Mouse (Mus musculus) stomach, embryonic 16.5 days (tissue): ENCODE measurements around the gene Gnptg. TPM values are rescaled to one million over a fixed set of nuclear protein-coding genes. Genes with fewer than 3 reads are reported as not detected.

Experiments used
- ATAC-seq: fragments of 200-750 bp; cut with Nextera tagmentation; 2 replicates; pipeline ENCODE4 v1.8.0; 2017; ENCODE audit warnings: moderate number of reproducible peaks, moderate TSS enrichment; ENCODE audit not compliant: insufficient read depth, low FRiP score
- H3K27ac ChIP-seq: fragments of 300-500 bp; sonication (generic); 2 replicates; pipeline ENCODE4 v1.5.1; 2014; ENCODE audit warnings: low read length
- H3K27me3 ChIP-seq: fragments of 300-500 bp; sonication (generic); 2 replicates; pipeline ENCODE4 v1.6.1; 2014; ENCODE audit warnings: low read length, control low read depth, mixed read lengths; ENCODE audit not compliant: control insufficient read depth, insufficient read depth
- H3K36me3 ChIP-seq: fragments of 300-500 bp; sonication (generic); 2 replicates; pipeline ENCODE4 v1.6.1; 2014; ENCODE audit warnings: low read length; ENCODE audit not compliant: control insufficient read depth, insufficient read depth
- H3K4me1 ChIP-seq: fragments of 300-500 bp; sonication (generic); 2 replicates; pipeline ENCODE4 v1.6.1; 2014; ENCODE audit warnings: low read length, control low read depth, mixed read lengths; ENCODE audit not compliant: control insufficient read depth, insufficient read depth
- H3K4me2 ChIP-seq: fragments of 300-500 bp; sonication (generic); 2 replicates; pipeline ENCODE4 v1.6.1; 2014; ENCODE audit warnings: low read depth, low read length, mixed read lengths
- H3K4me3 ChIP-seq: fragments of 300-500 bp; sonication (generic); replicated peaks from 2 replicates; pipeline ENCODE4 v1.5.1; 2014; ENCODE audit warnings: mild to moderate bottlenecking, low read length
- H3K9ac ChIP-seq: fragments of 300-500 bp; sonication (generic); 2 replicates; pipeline ENCODE4 v1.6.1; 2014; ENCODE audit warnings: low read length
- H3K9me3 ChIP-seq: fragments of 300-500 bp; sonication (generic); replicated peaks from 2 replicates; pipeline ENCODE4 v1.6.1; 2016; ENCODE audit warnings: low read length, control low read depth; ENCODE audit not compliant: control insufficient read depth
- WGBS: fragments of 180-500 bp; shearing (Covaris S2); extraction: QIAGEN DNeasy Blood & Tissue Kit; methylation state at CpG from one replicate; pipeline ENCODE4 v1.1.7; 2014; 5-methylcytosine and 5-hydroxymethylcytosine counted together
- polyA plus RNA-seq: library from polyadenylated mRNA; unstranded; fragments of >200 nt; fragmentation: Nextera tagmentation; extraction: Ambion mirVana; gene quantifications from 2 replicates; pipeline ENCODE4 v1.2.1, GENCODE M21; 2015

Gnptg gene
- polyA plus RNA-seq, 1 experiment from 2014 or later: 39.9 TPM

- peaks cover 7% of the 10 kb centered on the region for H3K36me3 ChIP-seq
- peak overlapping the region; percentile 94 for H3K4me2 ChIP-seq
- no peak for ATAC-seq
- H3K4me1 ChIP-seq: peaks cover 15% of the 10 kb centered on the region
- no peaks in the 10 kb centered on the region for H3K9me3 ChIP-seq
- H3K4me3 ChIP-seq: peak overlapping the region; percentile 94
- peak overlapping the region; percentile 100 for H3K9ac ChIP-seq
- 0% methylated on average over 10 of the region's 10 CpGs for WGBS
- peak overlapping the region; percentile 99 for H3K27ac ChIP-seq
- no peaks in the 10 kb centered on the region for H3K27me3 ChIP-seq
These were observed 32.4 kb upstream of the Gnptg start for GRCm38 (mm10) chr17:25272326-25272725.

DNA sequence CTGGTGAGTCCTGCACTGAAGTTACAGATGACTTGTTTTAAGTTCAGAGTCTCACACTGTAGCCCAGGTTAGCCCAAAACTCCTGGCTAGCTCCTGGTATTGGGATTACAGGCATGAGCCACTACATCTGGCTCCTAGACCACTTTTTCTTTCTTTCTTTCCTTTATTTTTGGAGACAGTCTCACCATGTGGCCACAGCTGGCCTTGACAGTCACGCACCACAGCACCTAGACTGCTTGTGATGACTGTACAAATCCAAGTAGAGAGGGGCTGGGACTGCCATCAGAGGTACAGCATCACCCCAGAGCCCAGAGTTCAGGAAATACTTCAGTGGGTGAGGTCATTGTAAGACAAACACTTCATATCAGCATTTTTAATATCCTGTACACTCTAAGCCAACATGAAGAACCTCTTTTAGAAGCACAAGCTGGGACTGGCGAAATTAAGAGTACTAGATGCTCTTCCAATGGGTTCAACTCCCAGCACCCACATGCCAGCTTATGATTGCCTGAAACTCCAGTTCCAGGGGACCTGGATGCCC lies 30.9 kb upstream of the Gnptg start:
- WGBS: 69% methylated on average over 2 of the region's 2 CpGs
- no peaks in the 10 kb centered on the region for H3K27me3 ChIP-seq
- H3K4me2 ChIP-seq: peak overlapping the region; percentile 94
- H3K9ac ChIP-seq: peak overlapping the region; percentile 22; the same call in 1 of the 2 replicates
- H3K27ac ChIP-seq: no peak overlapping the region
- peaks cover 15% of the 10 kb centered on the region for H3K4me1 ChIP-seq
- ATAC-seq: no peak
- H3K4me3 ChIP-seq: peak overlapping the region; percentile 94; the same call in 1 of the 2 replicates
- peaks cover 18% of the 10 kb centered on the region for H3K36me3 ChIP-seq
- H3K9me3 ChIP-seq: no peaks in the 10 kb centered on the region

GRCm38 (mm10) chr17:25264453-25264852 lies 24.5 kb upstream of the Gnptg start:
- H3K4me2 ChIP-seq: no peak overlapping the region
- WGBS: 63% methylated on average over 3 of the region's 3 CpGs
- no peaks in the 10 kb centered on the region for H3K9me3 ChIP-seq
- no peak overlapping the region for H3K27ac ChIP-seq
- no peaks in the 10 kb centered on the region for H3K4me1 ChIP-seq
- H3K4me3 ChIP-seq: no peak overlapping the region
- no peak overlapping the region for H3K9ac ChIP-seq
- no peaks in the 10 kb centered on the region for H3K27me3 ChIP-seq
- ATAC-seq: no peak; the same call in 1 of the 2 replicates
- peaks cover 40% of the 10 kb centered on the region for H3K36me3 ChIP-seq

GRCm38 (mm10) chr17:25257804-25258261 lies 17.9 kb upstream of the Gnptg start:
- WGBS: 43% methylated on average over 6 of the region's 6 CpGs
- Histone ChIP-seq H3K36me3 (peaks cover 3% of the 10 kb centered on the region), H3K27ac (no peak overlapping the region), H3K9me3 (no peaks in the 10 kb centered on the region), H3K27me3 (peaks cover 5% of the 10 kb centered on the region; the same call in 1 of the 2 replicates), H3K4me1 (peaks cover 15% of the 10 kb centered on the region; the same call in 1 of the 2 replicates), H3K4me2 (no peak overlapping the region), H3K9ac (0 out of 2 replicates have a peak overlapping the region, but pooled peaks have one; percentile 7), H3K4me3 (no peak overlapping the region)
- no peak for ATAC-seq

- Histone ChIP-seq H3K4me1 (peaks cover 15% of the 10 kb centered on the region; the same call in 1 of the 2 replicates), H3K4me2 (peak within 1 kb of the TSS; percentile 64), H3K27me3 (peaks cover 5% of the 10 kb centered on the region; the same call in 1 of the 2 replicates), H3K27ac (no peak within 1 kb of the TSS), H3K9me3 (no peaks in the 10 kb centered on the region), H3K36me3 (no peaks in the 10 kb centered on the region), H3K4me3 (peak within 1 kb of the TSS; percentile 44), H3K9ac (peak within 1 kb of the TSS; percentile 64)
- ATAC-seq: peak; percentile 39; the same call in 1 of the 2 replicates
- WGBS: 4% methylated on average over 34 of the region's 35 CpGs
These were observed 16.3 kb upstream of the Gnptg start, which contains the start of gene Baiap3 for GRCm38 (mm10) chr17:25256140-25256754. Baiap3 (minus strand) TSS chr17:25256364.

- Histone ChIP-seq H3K27me3 (peaks cover 5% of the 10 kb centered on the region; the same call in 1 of the 2 replicates), H3K36me3 (no peaks in the 10 kb centered on the region), H3K27ac (no peak overlapping the region), H3K9ac (no peak overlapping the region), H3K4me1 (peaks cover 15% of the 10 kb centered on the region; the same call in 1 of the 2 replicates), H3K4me3 (no peak overlapping the region), H3K4me2 (no peak overlapping the region; the same call in 1 of the 2 replicates), H3K9me3 (no peaks in the 10 kb centered on the region)
- ATAC-seq: no peak
- 54% methylated on average over 2 of the region's 2 CpGs for WGBS
These were observed 15.2 kb upstream of the Gnptg start for GRCm38 (mm10) chr17:25255110-25255509.

DNA sequence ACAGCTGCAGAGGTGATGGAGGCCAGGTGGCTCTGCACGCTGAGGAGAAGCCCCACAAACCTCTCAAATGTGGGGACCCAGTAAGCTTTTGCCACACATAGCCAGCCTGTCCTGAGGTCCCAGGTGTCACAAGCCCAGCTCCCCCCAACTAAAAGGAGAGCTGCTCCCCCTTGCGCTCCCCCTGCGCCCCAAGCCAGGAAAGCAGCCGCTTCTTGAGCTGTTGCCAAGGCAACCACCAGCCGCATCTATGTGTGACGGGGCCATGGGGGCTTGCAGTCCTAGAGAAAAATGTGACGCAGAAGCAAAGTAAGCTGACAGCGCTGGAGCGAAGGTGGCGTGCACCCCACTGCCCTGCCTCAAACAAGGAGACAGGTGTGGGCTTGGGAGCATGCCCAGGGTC lies 13.8 kb upstream of the Gnptg start:
- Histone ChIP-seq H3K27ac (no peak overlapping the region), H3K4me3 (no peak overlapping the region), H3K9me3 (no peaks in the 10 kb centered on the region), H3K9ac (no peak overlapping the region), H3K27me3 (peaks cover 5% of the 10 kb centered on the region; the same call in 1 of the 2 replicates), H3K4me1 (peaks cover 15% of the 10 kb centered on the region; the same call in 1 of the 2 replicates), H3K36me3 (no peaks in the 10 kb centered on the region), H3K4me2 (no peak overlapping the region)
- no peak for ATAC-seq
- WGBS: 19% methylated on average over 10 of the region's 10 CpGs

DNA sequence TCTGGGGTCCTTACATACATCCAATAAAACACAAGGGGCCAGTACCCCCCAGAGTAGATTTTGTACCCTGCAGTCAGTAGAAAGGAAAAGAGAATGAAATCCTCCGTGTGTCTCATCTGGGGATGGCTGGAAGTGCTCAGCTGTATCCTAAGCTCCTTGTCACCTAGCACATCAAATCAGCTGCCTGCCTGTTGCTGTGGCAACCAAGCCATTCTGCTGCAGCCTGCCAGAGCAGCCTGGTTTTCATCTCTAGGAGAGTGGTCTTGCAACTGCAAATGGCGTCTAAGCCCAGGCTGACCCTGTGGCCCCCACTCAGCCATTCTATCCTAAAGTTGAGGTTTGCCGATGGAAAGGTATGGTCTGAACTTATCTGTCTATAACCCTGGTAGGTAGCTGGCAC lies 12.7 kb upstream of the Gnptg start:
- H3K36me3 ChIP-seq: no peaks in the 10 kb centered on the region
- no peak overlapping the region for H3K4me2 ChIP-seq
- WGBS: 50% methylated on average over 3 of the region's 3 CpGs
- H3K27ac ChIP-seq: no peak overlapping the region
- H3K27me3 ChIP-seq: peaks cover 5% of the 10 kb centered on the region; the same call in 1 of the 2 replicates
- H3K4me1 ChIP-seq: peaks cover 11% of the 10 kb centered on the region; the same call in 1 of the 2 replicates
- ATAC-seq: no peak
- H3K9me3 ChIP-seq: no peaks in the 10 kb centered on the region
- no peak overlapping the region for H3K9ac ChIP-seq
- no peak overlapping the region for H3K4me3 ChIP-seq

DNA sequence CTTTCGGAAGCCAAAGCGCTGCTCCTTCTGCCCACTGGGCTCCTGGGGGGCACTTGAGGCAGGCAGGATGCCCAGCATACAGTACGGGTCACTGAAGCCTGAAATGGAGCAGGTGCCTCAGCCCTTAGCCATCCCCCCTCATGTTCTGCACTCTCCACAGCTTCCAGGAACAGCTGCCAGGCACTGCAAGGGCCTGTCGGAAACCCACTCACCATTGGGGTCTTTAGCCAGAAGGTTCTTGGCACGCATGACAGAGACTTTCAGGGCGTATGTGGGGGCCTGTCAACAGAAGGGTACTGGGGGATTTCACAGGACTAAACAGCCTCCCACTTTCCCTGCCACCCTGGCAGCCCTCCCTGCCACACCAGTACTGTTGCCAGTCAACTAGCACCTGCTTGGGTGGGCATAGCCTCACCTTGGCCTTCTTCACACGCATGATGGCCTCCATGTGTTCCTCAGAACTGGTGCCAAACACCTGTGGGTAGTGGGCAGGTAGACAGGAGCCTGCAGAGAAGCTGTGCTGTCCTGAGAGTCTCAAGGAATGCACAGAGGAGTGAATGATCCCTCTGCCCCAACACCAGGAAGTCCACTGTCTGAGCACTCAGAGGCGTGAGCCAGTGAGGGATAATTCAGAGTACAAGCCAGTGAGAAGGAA lies 10.4 kb upstream of the Gnptg start:
- no peaks in the 10 kb centered on the region for H3K4me1 ChIP-seq
- 79% methylated on average over 8 of the region's 8 CpGs for WGBS
- H3K4me2 ChIP-seq: no peak overlapping the region
- no peaks in the 10 kb centered on the region for H3K9me3 ChIP-seq
- no peak overlapping the region for H3K27ac ChIP-seq
- no peak overlapping the region for H3K4me3 ChIP-seq
- peaks cover 5% of the 10 kb centered on the region; the same call in 1 of the 2 replicates for H3K27me3 ChIP-seq
- H3K36me3 ChIP-seq: no peaks in the 10 kb centered on the region
- ATAC-seq: no peak
- no peak overlapping the region for H3K9ac ChIP-seq
